Mouse (Mus musculus): ENCODE results near the gene Rtf2.

GRCm38 (mm10) chr2:172502168-172502567 is 61.8 kb downstream of the Rtf2 start:
- TF ChIP-seq MAFK (IDR thresholded peaks at IDR 0.05; ENCODE audit: insufficient read depth, low read depth, low read length) (no peak), CHD2 (IDR thresholded peaks at IDR 0.05; ENCODE audit: low read depth, low read length) (no peak), ZC3H11A (IDR thresholded peaks at IDR 0.05; ENCODE audit: borderline replicate concordance, low read depth, low read length) (no peak), HCFC1 (IDR thresholded peaks at IDR 0.05; ENCODE audit: borderline replicate concordance, insufficient read depth, low read length) (no peak), ZNF384 (IDR thresholded peaks at IDR 0.05; ENCODE audit: low read depth, low read length) (no peak)
